Mouse (Mus musculus): Measurements from ENCODE around the gene Mapk12.

Gene Mapk12

DNA sequence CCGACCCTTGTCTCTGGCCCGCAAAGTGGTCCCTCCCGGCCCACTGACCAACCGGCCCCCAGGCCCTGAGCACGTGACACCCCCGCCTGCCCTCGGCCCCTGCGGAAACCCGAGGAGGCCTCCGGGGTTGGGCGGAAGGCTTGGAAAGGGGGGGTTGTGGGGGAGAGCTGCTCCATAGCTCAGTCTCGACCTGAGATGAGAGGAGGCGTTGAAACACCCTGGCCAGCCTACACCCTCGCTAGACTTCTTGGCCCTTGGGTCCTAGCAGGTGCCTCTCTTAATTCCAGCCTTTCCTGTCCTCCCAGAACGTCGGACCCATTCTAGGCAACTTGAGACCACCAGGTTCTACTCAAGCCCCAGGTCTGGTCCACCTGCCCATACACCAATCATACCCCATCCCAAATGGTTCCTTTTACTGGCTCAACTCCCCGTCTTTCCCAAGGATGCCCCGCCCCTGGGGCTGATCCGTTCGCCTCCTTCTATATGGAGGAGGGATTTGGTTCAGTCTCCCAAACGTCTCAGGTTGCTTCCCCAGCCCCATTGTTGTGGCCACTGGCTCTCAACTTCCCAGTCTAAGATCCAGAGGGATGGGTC is at the start of gene Mapk12:
TSS of gene Mapk12 (minus strand) at position 45 of the 594 bp plus-strand sequence.
- DNase-seq (ENCODE audit: low spot score in 2 of 2): no peak

DNA sequence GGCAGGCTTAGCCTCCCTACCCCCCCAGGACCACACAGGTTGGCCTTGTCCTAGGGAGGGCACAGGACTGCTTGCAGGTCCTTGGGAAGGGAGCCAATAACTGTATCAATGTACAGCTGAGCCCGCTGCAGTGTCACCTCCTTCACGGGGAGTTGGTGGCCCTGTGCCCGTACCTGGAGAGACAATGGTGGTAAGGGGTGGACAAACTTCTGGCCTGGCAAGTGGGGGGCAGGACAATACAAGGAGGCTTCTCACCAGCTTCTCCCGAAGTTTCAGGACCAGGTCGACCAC is 44.4 kb upstream of the Mapk12 start:
- DNase-seq (ENCODE audit: low spot score in 2 of 2): no peak

GRCm38 (mm10) chr15:89184141-89184936 is 43.8 kb upstream of the Mapk12 start:
- DNase-seq (ENCODE audit: low spot score in 2 of 2): no peak

DNA sequence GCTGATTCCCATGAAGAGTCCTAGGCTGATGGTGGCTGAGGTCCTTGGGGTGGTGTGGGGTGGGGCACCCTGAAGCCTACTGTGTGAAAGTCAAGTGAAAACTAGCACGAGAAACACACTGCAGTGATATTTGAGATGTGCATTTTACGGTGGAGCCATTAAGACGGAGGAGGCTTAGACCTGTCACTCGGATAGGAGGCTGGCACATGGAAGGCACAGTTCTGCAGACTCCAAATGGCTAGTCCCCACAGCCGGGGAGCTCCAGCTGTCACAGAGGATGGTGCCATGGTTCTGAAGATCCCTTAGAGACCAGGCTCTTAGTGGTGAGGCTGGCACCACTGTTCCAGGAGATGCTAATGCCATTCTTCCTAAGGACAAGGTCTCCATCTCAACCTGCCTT is 42.3 kb upstream of the Mapk12 start:
- DNase-seq (ENCODE audit: low spot score in 2 of 2): no peak

DNA sequence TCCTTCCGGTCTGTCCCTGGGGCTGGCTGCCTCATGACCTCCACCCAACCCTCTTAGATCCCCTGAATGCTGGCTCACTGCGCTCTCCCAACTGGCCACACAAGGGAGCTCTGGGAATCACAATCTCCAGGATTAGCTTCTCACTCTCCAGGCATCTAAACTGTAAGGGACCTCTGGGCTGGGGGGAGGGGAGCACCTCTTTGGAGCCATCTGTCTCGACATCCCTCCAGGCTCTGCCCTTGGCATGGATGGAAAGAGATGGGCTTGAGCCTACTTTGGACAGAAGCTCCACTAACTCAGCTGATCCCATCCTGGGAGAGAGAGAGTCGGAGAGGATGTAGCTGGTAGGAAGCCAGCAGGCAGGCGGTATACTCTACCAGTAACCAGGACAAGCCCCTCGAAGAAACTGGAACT is 41.8 kb upstream of the Mapk12 start:
- DNase-seq (ENCODE audit: low spot score in 2 of 2): peak in 1 of 2 experiments; percentile 56

- DNase-seq (ENCODE audit: low spot score in 2 of 2): no peak
Observed at GRCm38 (mm10) chr15:89181561-89182270, 41.2 kb upstream of the Mapk12 start.

GRCm38 (mm10) chr15:89180571-89181229 is 40.2 kb upstream of the Mapk12 start, which contains the start of gene Plxnb2:
Plxnb2 (minus strand) TSS chr15:89180788.
- peak; percentile 78 to 80 for DNase-seq (ENCODE audit: low spot score in 2 of 2)

GRCm38 (mm10) chr15:89180081-89180541 is 39.6 kb upstream of the Mapk12 start:
- DNase-seq (ENCODE audit: low spot score in 2 of 2): no peak

- DNase-seq (ENCODE audit: low spot score in 2 of 2): no peak
Observed at GRCm38 (mm10) chr15:89179630-89179964, 39.1 kb upstream of the Mapk12 start.

- peak; percentile 82 to 83 for DNase-seq (ENCODE audit: low spot score in 2 of 2)
Observed at GRCm38 (mm10) chr15:89178954-89179629, 38.6 kb upstream of the Mapk12 start.

GRCm38 (mm10) chr15:89178260-89178860 is 37.9 kb upstream of the Mapk12 start:
- no peak for DNase-seq (ENCODE audit: low spot score in 2 of 2)

DNA sequence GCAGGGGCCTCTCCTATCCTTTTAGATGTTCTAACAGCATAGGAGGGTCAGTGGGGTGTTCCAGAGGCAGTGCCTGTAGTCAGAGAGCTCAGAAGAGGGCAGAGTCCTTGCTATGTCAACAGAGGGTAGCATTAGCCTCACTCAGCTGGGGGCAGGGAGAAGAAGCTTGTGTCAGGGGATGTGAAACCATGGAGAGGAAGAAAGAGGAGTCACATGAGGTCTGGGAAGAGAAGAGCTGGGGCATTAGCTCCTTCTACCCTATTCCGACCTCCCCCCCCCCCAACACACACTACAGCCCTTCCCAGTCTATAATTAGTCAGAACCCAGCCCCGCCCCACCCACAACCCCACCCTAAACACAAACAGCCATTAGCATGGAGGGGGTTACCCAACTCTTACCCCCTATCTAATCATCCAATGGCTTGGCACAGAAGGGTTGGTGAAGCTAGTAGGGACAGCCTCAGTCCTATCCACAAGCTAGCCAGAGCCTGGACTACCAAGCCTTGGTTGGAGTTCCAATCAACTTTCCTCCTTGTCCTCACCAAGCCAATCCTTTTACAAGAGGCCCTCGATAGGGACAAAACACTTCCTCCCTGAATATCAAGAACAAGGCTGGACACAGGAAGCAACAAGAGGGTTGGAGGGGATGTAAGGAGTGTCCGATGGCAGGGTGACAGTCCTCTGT is 37.2 kb upstream of the Mapk12 start:
- no peak for DNase-seq (ENCODE audit: low spot score in 2 of 2)

GRCm38 (mm10) chr15:89177121-89177520 is 36.6 kb upstream of the Mapk12 start:
- peak; percentile 73 to 80 for DNase-seq (ENCODE audit: low spot score in 2 of 2)

GRCm38 (mm10) chr15:89175411-89176155 is 35.1 kb upstream of the Mapk12 start:
- no peak for DNase-seq (ENCODE audit: low spot score in 2 of 2)

DNA sequence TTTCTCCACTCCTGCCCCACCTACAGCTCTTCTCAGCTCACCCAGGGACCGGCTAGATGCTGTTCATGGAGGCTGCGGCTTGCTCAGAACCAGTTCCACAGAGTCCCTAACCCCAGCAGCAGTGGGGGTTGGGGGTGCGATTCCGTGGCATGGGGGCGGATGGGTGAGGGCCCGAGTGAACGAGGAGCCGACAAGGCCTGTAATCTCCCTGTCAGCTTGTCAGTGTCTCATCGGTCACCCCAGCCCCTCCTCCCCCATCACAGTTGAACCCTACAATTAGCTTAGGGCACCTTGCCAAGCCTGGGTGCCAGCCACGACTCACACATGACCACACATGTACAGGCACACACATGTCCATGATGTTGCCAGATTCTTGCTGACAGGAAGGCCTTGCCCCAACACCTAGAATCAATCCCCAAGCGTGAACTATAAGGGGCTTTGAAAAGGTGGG is 34.4 kb upstream of the Mapk12 start:
- DNase-seq (ENCODE audit: low spot score in 2 of 2): no peak

DNA sequence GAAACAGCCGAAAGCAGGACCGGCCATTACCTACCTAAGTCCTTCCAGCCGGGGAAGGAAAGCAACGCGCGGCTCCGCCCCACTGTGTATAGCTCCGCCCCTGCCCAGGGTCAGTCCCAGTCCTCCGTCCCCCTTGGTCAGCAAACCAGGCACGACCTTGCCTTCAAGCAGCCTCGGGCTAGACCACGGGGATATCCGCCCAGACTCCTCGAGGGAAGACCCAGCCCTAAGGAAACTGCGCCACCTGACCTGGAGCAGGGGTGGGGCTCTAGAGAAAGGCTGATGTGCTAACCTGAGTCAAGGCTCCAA is 33.4 kb upstream of the Mapk12 start:
- DNase-seq (ENCODE audit: low spot score in 2 of 2): peak in 1 of 2 experiments; percentile 55

DNA sequence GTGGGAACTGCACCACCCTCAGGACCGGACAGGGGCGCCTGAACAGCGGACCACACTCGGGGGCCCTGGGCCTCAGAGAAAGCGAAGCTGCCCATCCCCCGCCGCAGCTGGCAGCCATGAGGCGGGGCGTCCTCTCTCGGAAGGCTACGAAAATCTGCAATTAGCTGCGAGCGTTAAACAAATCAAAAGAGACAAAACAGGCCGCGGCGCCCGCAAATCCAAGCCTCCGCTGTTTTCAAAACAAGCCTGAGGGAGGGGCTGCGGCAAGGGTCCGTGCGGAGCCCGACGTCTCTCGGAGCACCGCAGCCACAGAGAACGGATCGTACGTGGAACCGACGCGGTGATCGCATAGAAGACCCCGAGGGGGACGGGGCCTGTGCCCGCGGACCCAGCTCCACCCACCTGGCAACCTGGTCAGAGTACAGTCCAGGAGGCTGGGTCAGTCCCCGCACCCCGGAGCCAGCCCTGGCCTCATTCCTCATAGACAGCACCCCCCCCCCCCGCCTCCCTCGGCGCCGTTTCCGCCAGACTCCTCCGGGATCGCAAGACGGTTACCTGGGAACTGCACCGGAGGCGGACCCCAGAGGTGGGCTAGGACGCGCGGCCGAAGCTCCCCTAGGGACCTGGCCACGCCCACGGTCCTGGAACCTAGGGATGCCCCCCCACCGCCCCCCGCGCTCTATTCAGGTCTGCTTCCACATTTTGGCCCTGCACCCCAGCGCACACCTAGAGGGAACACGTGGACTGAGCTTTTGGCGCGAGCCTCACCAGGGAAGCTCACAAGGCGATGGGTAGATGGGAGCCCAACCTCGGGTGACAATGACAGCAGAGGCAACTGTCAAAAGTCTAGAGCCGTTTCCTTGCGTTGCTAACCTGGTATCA is 32.8 kb upstream of the Mapk12 start:
- no peak for DNase-seq (ENCODE audit: low spot score in 2 of 2)

- DNase-seq (ENCODE audit: low spot score in 2 of 2): no peak
Observed at GRCm38 (mm10) chr15:89172276-89172935, 31.9 kb upstream of the Mapk12 start.
